Mouse (Mus musculus): Measurements from ENCODE around the gene Hkdc1. TPM values are rescaled to one million over a fixed set of nuclear protein-coding genes. Genes with fewer than 3 reads are reported as not detected.

Hkdc1 gene
- total RNA-seq, 2 experiments from 2014 or later, result not detected

DNA sequence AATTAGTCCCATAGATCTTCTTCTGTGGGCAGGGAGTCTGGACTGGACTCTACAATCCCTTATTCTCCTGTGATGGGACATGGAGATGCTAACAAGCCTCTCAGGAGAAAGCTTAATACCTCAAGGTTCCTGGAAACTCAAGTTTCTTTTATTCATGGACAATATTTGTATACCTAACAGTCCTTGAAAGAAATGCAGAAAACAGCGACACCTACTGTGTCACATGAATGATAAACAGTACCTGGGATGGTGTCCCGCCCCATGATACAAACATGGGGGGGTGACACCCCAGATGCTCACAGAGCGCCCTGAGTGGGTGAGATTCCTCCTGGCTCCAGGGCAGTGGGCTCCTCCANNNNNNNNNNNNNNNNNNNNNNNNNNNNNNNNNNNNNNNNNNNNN, 39.3 kb downstream of the Hkdc1 start:
- intact Hi-C loops (cut with DNase I), result no loop called here
- no peak for DNase-seq

- intact Hi-C loops (cut with DNase I), result no loop called here
- DNase-seq, result no peak
Measured at GRCm38 (mm10) chr10:62380936-62381335, 41.4 kb downstream of the Hkdc1 start.

GRCm38 (mm10) chr10:62379808-62380207, 42.5 kb downstream of the Hkdc1 start, which contains the start of gene Hk1:
TSS of gene Hk1 (minus strand) at chr10:62379908.
- no peak for DNase-seq
- intact Hi-C loops (cut with DNase I), result no loop called here

- intact Hi-C loops (cut with DNase I), result no loop called here
- no peak for DNase-seq
Measured at GRCm38 (mm10) chr10:62358827-62359226, 63.5 kb downstream of the Hkdc1 start.

DNA sequence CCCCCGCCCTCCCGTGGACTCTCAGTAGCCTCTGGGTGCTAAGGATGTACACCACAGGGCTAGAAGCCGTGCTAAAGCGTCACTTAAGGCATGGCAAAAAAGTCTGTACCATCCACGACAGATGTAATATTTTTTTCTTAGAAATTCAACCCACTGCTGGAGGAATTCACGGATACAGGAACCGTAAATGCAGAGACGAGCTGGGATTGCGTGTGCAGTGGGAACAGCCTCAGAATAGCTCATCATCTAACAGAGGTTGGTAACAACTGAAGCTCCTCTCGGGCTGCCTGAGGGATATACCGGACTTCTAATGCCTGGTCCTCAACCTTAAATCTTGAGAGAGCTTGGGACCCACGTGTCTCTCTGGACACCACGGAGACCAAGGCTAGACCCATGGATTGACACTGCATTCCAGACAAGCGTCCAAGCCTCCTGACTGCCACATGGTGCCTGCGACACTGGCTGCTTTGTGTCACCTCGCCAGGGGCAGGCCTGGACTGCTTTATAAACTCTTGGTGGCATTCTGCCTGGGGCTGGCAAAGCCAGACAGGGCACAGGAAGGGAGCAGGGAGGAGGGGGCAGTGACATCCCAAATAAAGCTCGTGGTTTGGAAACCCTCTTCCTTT, 66.1 kb downstream of the Hkdc1 start:
- intact Hi-C loops (cut with DNase I), result no loop called here
- no peak for DNase-seq

DNA sequence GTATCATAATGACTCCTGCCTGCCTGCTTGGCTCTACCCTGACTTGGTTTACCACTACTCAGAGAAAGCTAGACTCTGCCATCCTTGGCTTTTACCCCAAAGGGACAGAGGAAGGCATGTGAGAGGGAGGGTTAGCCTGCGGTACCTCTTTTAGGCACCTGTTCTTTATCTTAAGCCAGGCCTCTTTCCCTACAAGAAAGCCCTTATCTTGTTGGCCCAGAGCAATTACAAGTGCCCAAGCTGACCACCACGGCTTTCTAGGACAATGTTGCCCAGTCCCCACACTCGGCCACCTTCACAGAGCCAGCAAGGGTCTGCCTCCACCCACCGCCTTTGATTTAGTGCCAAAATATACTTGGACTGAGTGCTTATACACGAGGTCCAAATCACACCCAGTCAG, 77.1 kb downstream of the Hkdc1 start:
- DNase-seq, result no peak
- intact Hi-C loops (cut with DNase I), result no loop called here

- DNase-seq, result no peak
- intact Hi-C loops (cut with DNase I), result no loop called here
Measured at GRCm38 (mm10) chr10:62344004-62344752, 78.1 kb downstream of the Hkdc1 start.

DNA sequence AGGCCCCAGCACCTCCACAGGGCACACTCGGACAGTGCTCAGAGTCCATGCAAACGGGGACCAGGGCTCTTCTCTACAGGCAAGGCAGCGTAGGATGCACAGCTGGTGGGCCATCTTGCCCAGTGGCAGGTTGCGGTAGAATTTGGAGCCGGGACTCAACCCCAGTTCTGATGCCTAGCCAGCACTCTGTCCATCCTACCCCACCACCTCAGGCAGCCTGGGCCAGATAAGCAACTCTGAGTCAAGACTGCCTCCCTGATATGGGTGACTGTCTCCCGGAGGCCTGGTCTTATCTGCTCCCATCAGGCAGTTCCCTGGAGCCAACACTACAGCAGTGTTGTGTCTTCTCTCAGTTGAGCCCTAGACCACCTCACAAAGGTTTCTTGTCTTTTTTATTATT, 79.8 kb downstream of the Hkdc1 start:
- intact Hi-C loops (cut with DNase I), result no loop called here
- no peak for DNase-seq

- intact Hi-C loops (cut with DNase I), result no loop called here
Measured at GRCm38 (mm10) chr10:62341956-62342355, 80.3 kb downstream of the Hkdc1 start.

GRCm38 (mm10) chr10:62340991-62341390, 81.3 kb downstream of the Hkdc1 start:
- DNase-seq, result no peak

More at GRCm38 (mm10) chr10:62341956-62342355, 80.3 kb downstream of the Hkdc1 start:
- no peak for DNase-seq

DNA sequence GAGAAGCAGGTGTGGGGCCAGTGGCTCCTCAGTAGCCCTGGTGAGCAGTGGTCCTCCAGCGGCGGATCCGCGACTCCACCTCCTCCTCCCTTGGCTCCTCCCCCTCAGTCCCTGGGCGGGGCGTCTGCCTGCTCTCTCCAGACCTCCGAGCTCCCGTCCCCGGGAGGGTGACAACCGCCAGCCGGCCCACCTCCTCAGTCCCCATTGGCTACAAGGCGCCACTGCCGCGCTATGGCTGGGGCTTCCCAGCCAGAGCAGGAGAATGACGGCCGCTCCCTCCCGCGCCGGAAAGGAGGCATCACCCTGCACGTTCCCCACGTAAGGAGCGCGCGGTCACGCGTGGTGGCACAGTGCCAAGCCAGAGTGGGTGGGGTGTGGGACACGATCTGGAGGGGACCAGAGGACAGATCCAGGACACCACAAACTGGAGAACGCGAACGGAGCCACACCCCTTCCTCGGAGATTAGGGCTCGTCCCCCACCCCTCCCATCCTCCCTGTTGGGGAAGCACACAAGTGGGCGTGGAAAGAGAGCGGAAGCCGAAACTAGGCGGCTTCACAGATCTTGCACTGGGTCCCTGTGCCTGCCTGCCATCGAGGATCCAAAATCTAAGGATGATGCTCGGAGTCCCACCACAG, 82.1 kb downstream of the Hkdc1 start:
- intact Hi-C loops (cut with DNase I), result no loop called here
- peak; percentile 95 to 98 for DNase-seq

More at GRCm38 (mm10) chr10:62340991-62341390, 81.3 kb downstream of the Hkdc1 start:
- intact Hi-C loops (cut with DNase I), result no loop called here

- peak in 1 of 2 experiments; percentile 10 for DNase-seq
- intact Hi-C loops (cut with DNase I), result no loop called here
Measured at GRCm38 (mm10) chr10:62339211-62340094, 82.8 kb downstream of the Hkdc1 start.

DNA sequence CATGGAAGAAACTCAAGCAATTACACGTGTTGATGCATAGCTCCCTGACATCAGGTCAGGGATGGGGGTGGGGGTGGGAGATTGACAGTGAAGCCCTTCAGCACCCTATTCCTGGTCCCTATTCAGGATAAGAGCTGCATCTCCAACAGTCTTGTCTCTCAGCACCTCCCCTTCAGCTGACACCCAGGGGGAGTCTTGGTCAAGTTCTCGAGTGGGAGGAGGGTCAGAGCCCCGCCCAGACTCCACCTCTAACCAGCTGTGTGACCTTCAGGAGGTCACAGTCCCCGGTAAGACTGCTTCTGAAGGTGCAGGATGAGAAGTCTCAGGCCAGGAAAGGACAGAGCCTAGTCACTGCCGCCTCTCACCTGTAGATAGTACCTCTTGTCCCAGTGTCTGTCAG, 83.7 kb downstream of the Hkdc1 start:
- intact Hi-C loops (cut with DNase I), result no loop called here
- no peak for DNase-seq

- intact Hi-C loops (cut with DNase I), result no loop called here
- DNase-seq, result no peak
Measured at GRCm38 (mm10) chr10:62338176-62338575, 84.1 kb downstream of the Hkdc1 start.

DNA sequence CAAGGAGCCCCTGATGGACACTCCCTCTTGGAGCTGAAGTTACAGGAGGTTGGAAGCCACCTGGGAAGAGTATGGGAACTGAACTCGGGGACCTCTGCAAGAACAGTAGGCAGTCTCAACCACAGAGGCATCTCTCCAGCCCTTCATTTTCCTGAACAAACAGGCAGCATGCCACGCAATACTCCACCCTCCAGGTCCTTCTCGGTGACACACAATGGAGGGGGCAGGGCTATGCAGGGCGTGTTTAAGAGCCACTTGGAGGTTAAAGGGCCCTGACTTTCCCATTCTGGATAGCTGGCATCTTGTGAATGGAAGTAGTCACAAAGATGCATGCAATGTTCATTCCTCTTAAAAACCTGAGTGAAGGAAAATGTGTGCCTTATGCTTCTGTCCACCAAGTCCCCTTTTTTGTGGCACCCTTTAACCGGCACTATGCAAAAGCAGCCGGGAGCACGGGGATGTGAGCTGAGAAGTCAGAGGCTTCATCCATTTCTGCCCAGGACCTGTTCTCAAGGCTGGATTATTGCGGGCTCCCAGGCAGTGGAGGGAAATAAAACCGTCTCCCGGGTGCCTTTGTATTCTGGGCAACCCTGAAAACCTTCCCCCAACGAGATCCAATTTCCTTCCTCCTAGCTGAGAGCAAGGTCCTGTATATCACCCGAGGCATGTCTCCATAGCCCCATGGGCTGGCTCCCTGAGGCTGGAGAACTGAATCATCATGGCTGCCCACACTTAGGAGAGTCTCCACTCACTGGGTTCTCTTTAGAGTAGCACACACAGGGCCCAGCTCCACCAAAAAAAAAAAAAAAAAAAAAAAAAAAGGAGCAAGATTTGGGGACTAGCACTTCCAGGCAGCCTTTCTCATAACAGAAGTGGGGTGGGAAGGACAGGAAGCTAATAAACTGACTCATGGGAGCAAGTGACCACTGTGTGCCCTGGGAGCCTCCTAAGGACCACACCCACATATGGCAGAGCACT, 85.4 kb downstream of the Hkdc1 start:
- peak in 1 of 2 experiments; percentile 31 for DNase-seq
- intact Hi-C loops (cut with DNase I), result no loop called here

DNA sequence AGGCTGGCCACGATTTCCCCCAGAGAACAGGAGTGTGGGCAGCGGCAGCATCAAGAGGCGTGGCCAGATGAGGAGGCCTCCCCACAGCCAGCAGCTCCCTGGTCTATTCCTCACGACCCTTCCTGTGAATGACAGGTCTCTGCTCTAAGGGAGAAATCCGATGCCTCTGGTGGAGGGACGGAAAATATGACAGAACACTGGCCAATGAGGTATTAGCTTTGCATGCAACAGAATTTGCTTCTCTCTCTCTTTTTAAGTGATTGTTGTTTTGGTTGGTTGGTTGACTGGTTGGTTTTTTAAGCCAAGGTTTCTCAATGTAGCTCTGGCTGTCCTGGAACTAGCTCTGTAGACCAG, 86.9 kb downstream of the Hkdc1 start:
- intact Hi-C loops (cut with DNase I), result no loop called here
- DNase-seq, result no peak

GRCm38 (mm10) chr10:62334686-62335422, 87.4 kb downstream of the Hkdc1 start:
- no peak for DNase-seq
- intact Hi-C loops (cut with DNase I), result no loop called here

GRCm38 (mm10) chr10:62333269-62333668, 89.0 kb downstream of the Hkdc1 start:
- no peak for DNase-seq
- intact Hi-C loops (cut with DNase I), result no loop called here

Measured in gastrocnemius, postnatal 36 days (tissue).